Mouse (Mus musculus): ENCODE results near the gene Cinp. TPM values are rescaled to one million over a fixed set of nuclear protein-coding genes. Genes with fewer than 3 reads are reported as not detected.

Gene Cinp
- total and polyA plus RNA-seq, 2 experiments, result 20.8 to 23.1 TPM

DNA sequence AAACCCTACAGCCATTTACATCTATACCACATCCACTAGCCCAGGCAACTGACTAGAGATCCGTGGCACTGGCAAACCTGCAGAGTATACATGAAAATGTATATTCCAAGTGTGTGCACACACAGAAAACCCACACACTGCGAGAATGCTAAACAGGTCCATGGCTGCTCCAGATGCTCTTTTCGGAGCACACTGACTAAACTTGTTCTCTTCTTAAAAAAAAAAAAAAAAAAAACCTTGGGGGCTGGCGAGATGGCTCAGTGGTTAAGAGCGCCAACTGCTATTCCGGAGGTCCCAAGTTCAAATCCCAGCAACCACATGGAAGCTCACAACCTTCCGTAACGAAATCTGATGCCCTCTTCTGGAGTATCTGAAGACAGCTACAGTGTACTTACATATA is 51.1 kb downstream of the Cinp start:
- no peak overlapping the region for H3K9ac ChIP-seq (ENCODE audit: low read depth, low read length)
- H3K27me3 ChIP-seq (ENCODE audit: control insufficient read depth, insufficient read depth, low read length), result no peaks in the 10 kb centered on the region
- H3K79me2 ChIP-seq (ENCODE audit: control insufficient read depth, insufficient read depth, low read length), result no peaks in the 10 kb centered on the region
- H3K36me3 ChIP-seq (ENCODE audit: control insufficient read depth, insufficient read depth, low read length), result no peaks in the 10 kb centered on the region
- TF ChIP-seq CTCF (IDR thresholded peaks at IDR 0.05; ENCODE audit: low read depth, low read length), result no peak
- TF ChIP-seq POLR2A (IDR thresholded peaks at IDR 0.05; ENCODE audit: extremely low read depth, insufficient read depth, low read length), result no peak
- no peak overlapping the region for H3K27ac ChIP-seq (replicated peaks; ENCODE audit: insufficient read depth, low read depth, low read length)
- WGBS, result 93% methylated on average over 8 of the region's 8 CpGs
- DNase-seq (ENCODE audit: extremely low read depth, low read depth, low spot score), result no peak
- H3K4me3 ChIP-seq (ENCODE audit: insufficient read depth, low read depth, low read length), result no peak overlapping the region
- H3K4me1 ChIP-seq (ENCODE audit: control insufficient read depth, insufficient read depth, low read length), result no peaks in the 10 kb centered on the region

DNA sequence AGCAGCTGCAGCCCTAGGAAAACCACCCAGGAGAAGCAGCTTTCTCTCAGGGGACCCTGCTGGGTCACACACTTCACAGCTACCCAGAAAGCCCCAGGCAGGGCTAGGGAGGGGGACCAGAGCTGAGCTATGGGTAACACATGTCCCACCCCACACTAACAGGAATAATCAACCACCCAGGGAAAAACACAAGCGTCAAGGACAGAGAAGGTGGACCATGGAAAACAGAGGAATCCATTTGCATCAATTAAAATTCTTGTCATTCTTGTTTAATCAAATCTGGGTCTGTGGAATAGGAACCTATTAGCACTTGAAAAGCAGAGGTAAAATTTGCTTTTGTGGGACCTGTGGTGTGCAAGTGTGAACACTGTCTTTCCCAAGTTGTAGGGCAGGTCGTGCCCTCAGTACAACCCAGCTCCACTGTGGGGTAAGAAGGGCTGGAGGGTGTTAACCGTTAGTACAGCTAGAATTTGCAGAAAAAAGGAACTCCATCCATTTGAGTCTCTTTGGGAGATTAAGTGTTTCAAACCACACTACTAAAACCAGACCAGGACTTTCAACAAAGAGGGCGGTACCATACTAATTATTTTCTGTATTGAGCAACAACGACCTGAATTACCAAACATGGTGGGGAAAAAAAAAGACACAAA is 51.6 kb downstream of the Cinp start:
- Histone ChIP-seq H3K36me3 (ENCODE audit: control insufficient read depth, insufficient read depth, low read length) (no peaks in the 10 kb centered on the region), H3K27me3 (ENCODE audit: control insufficient read depth, insufficient read depth, low read length) (no peaks in the 10 kb centered on the region), H3K9ac (ENCODE audit: low read depth, low read length) (no peak overlapping the region), H3K79me2 (ENCODE audit: control insufficient read depth, insufficient read depth, low read length) (no peaks in the 10 kb centered on the region), H3K4me1 (ENCODE audit: control insufficient read depth, insufficient read depth, low read length) (no peaks in the 10 kb centered on the region), H3K27ac (replicated peaks; ENCODE audit: insufficient read depth, low read depth, low read length) (no peak overlapping the region), H3K4me3 (ENCODE audit: insufficient read depth, low read depth, low read length) (no peak overlapping the region)
- TF ChIP-seq POLR2A (IDR thresholded peaks at IDR 0.05; ENCODE audit: extremely low read depth, insufficient read depth, low read length) (no peak), CTCF (IDR thresholded peaks at IDR 0.05; ENCODE audit: low read depth, low read length) (no peak)
- DNase-seq (ENCODE audit: extremely low read depth, low read depth, low spot score), result no peak
- WGBS, result 55% methylated on average over 5 of the region's 5 CpGs

DNA sequence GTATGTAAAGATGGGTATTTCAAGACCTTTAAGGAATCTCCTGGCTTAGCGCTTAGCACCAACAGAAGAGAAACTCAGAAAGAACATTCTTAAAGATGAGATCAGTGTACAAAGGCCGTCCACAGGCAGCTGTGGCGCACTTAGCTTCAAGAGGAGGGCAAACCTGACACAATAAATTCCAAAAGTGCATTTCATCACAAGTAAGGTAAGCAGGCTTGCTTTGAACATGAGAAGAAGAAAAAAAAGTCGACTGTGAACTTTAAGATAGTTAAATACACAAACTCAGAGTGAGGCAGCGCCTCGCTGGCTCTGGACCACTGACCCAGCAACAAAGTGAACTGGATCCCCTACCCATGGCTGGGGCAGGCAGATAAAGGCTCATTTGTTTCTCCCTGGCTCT is 52.2 kb downstream of the Cinp start:
- Histone ChIP-seq H3K79me2 (ENCODE audit: control insufficient read depth, insufficient read depth, low read length) (no peaks in the 10 kb centered on the region), H3K36me3 (ENCODE audit: control insufficient read depth, insufficient read depth, low read length) (no peaks in the 10 kb centered on the region), H3K27ac (replicated peaks; ENCODE audit: insufficient read depth, low read depth, low read length) (no peak overlapping the region), H3K4me3 (ENCODE audit: insufficient read depth, low read depth, low read length) (no peak overlapping the region), H3K9ac (ENCODE audit: low read depth, low read length) (no peak overlapping the region), H3K4me1 (ENCODE audit: control insufficient read depth, insufficient read depth, low read length) (no peaks in the 10 kb centered on the region), H3K27me3 (ENCODE audit: control insufficient read depth, insufficient read depth, low read length) (no peaks in the 10 kb centered on the region)
- DNase-seq (ENCODE audit: extremely low read depth, low read depth, low spot score), result no peak
- WGBS, result 66% methylated on average over 6 of the region's 6 CpGs
- no peak for TF ChIP-seq CTCF (IDR thresholded peaks at IDR 0.05; ENCODE audit: low read depth, low read length)
- TF ChIP-seq POLR2A (IDR thresholded peaks at IDR 0.05; ENCODE audit: extremely low read depth, insufficient read depth, low read length), result no peak

DNA sequence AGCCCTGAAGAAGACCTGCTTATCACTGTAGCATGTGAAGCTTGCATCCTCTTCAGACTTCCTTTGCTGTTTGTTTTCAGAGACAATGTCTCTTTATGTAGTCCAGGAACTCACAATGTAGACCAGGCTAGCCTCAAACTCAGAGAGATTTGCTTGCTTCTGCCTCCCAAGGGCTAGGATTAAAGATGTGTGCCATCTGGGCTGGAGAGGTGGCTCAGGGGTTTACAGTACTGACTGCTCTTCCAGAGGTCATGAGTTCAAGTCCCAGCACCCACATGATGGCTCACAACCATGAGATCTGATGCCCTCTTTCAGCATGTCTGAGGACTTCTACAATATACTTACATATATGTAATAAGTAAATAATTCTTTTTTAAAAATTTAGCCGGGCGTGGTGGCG is 53.8 kb downstream of the Cinp start:
- Histone ChIP-seq H3K27me3 (ENCODE audit: control insufficient read depth, insufficient read depth, low read length) (no peaks in the 10 kb centered on the region), H3K79me2 (ENCODE audit: control insufficient read depth, insufficient read depth, low read length) (no peaks in the 10 kb centered on the region), H3K27ac (replicated peaks; ENCODE audit: insufficient read depth, low read depth, low read length) (no peak overlapping the region), H3K36me3 (ENCODE audit: control insufficient read depth, insufficient read depth, low read length) (no peaks in the 10 kb centered on the region), H3K4me3 (ENCODE audit: insufficient read depth, low read depth, low read length) (no peak overlapping the region), H3K4me1 (ENCODE audit: control insufficient read depth, insufficient read depth, low read length) (no peaks in the 10 kb centered on the region), H3K9ac (ENCODE audit: low read depth, low read length) (no peak overlapping the region)
- no peak for TF ChIP-seq POLR2A (IDR thresholded peaks at IDR 0.05; ENCODE audit: extremely low read depth, insufficient read depth, low read length)
- no peak for TF ChIP-seq CTCF (IDR thresholded peaks at IDR 0.05; ENCODE audit: low read depth, low read length)
- WGBS, result 97% methylated on average over 3 of the region's 3 CpGs
- DNase-seq (ENCODE audit: extremely low read depth, low read depth, low spot score), result no peak

DNA sequence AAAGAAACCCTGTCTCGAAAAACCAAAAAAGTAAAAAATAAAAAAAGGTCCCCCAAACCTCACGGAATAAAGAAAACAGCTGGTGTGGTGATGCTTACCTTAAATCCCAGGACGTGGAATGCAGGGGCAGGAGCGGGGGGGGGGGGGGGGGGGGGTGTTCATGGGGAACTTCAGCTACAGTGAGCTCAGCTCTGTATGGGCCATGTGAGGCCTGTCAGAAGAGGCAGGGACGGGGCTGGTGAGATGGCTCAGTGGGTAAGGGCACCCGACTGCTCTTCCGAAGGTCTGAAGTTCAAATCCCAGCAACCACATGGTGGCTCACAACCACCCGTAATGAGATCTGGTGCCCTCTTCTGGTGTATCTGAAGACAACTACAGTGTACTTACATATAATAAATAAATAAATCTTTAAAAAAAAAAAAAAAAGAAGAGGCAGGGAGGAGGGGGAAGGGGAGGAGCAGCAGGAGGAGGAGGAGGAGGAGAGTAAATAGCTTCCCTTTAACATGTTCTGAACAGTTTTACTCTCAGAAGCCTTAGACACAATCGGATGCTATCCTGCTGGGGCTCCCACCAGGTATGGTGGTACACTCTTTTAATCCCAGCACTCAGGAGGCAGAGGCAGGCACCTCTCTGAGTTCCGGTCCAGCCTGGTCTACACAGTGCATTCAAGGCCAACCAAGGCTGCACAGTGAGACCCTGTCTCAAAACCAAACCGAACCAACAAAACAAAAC is 58.5 kb downstream of the Cinp start:
- H3K27me3 ChIP-seq (ENCODE audit: control insufficient read depth, insufficient read depth, low read length), result no peaks in the 10 kb centered on the region
- TF ChIP-seq CTCF (IDR thresholded peaks at IDR 0.05; ENCODE audit: low read depth, low read length), result no peak
- TF ChIP-seq POLR2A (IDR thresholded peaks at IDR 0.05; ENCODE audit: extremely low read depth, insufficient read depth, low read length), result no peak
- H3K36me3 ChIP-seq (ENCODE audit: control insufficient read depth, insufficient read depth, low read length), result no peaks in the 10 kb centered on the region
- H3K79me2 ChIP-seq (ENCODE audit: control insufficient read depth, insufficient read depth, low read length), result no peaks in the 10 kb centered on the region
- no peak for DNase-seq (ENCODE audit: extremely low read depth, low read depth, low spot score)
- WGBS, result 84% methylated on average over 11 of the region's 11 CpGs
- no peak overlapping the region for H3K4me3 ChIP-seq (ENCODE audit: insufficient read depth, low read depth, low read length)
- no peaks in the 10 kb centered on the region for H3K4me1 ChIP-seq (ENCODE audit: control insufficient read depth, insufficient read depth, low read length)
- no peak overlapping the region for H3K9ac ChIP-seq (ENCODE audit: low read depth, low read length)
- H3K27ac ChIP-seq (replicated peaks; ENCODE audit: insufficient read depth, low read depth, low read length), result no peak overlapping the region

DNA sequence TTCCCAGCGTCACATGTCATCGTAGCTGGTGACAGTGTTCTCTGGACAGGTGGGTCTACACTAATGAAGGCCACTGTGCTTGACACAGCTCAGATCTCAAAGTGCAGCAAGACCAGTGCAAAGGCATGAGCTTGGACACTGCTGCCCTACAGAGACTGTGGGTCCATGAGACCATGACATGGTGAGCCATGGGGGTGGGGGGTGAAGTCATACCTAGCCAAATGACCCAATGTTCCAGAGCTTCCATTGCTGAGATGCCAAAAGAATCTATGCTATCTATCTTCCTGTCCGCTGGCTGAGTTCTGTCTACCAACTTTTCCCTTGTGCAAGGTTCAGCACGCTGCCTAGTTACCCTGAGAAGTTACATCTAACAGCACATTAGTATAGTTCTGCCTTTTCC is 60.0 kb downstream of the Cinp start:
- no peak for TF ChIP-seq POLR2A (IDR thresholded peaks at IDR 0.05; ENCODE audit: extremely low read depth, insufficient read depth, low read length)
- TF ChIP-seq CTCF (IDR thresholded peaks at IDR 0.05; ENCODE audit: low read depth, low read length), result no peak
- Histone ChIP-seq H3K4me3 (ENCODE audit: insufficient read depth, low read depth, low read length) (no peak overlapping the region), H3K27ac (replicated peaks; ENCODE audit: insufficient read depth, low read depth, low read length) (no peak overlapping the region), H3K36me3 (ENCODE audit: control insufficient read depth, insufficient read depth, low read length) (no peaks in the 10 kb centered on the region), H3K27me3 (ENCODE audit: control insufficient read depth, insufficient read depth, low read length) (no peaks in the 10 kb centered on the region), H3K4me1 (ENCODE audit: control insufficient read depth, insufficient read depth, low read length) (no peaks in the 10 kb centered on the region), H3K79me2 (ENCODE audit: control insufficient read depth, insufficient read depth, low read length) (no peaks in the 10 kb centered on the region), H3K9ac (ENCODE audit: low read depth, low read length) (no peak overlapping the region)
- 95% methylated on average over 4 of the region's 4 CpGs for WGBS
- no peak for DNase-seq (ENCODE audit: extremely low read depth, low read depth, low spot score)

Other genes with a start within 250 kb of the Cinp start
- gene 1700001K19Rik, start 206.5 kb downstream of the Cinp start, total RNA-seq (2014; rRNA removed), result not detected in 2 replicates
- not detected in 2 replicates for gene 1700001K19Rik, start 206.5 kb downstream of the Cinp start, polyA plus RNA-seq (2012; rRNA removed)
- 114 and 134 TPM in 2 replicates for gene Hsp90aa1, start 186.4 kb downstream of the Cinp start, total RNA-seq (2014; rRNA removed)
- gene Hsp90aa1, start 186.4 kb downstream of the Cinp start, polyA plus RNA-seq (2012; rRNA removed), result 36.4 and 49.8 TPM in 2 replicates
- 19.5 and 21.0 TPM in 2 replicates for gene Wdr20, start 151.2 kb downstream of the Cinp start, total RNA-seq (2014; rRNA removed)
- 14.8 and 16.5 TPM in 2 replicates for gene Wdr20, start 151.2 kb downstream of the Cinp start, polyA plus RNA-seq (2012; rRNA removed)
- gene Mok, start 48.2 kb downstream of the Cinp start, total RNA-seq (2014; rRNA removed), result 0.07 and 0.18 TPM in 2 replicates
- 0.20 TPM in 1 of 2 replicates, not detected in the other for gene Mok, start 48.2 kb downstream of the Cinp start, polyA plus RNA-seq (2012; rRNA removed)
- 4.0 TPM in 2 replicates for gene Zfp839, start 38.9 kb downstream of the Cinp start, total RNA-seq (2014; rRNA removed)
- 3.1 and 4.8 TPM in 2 replicates for gene Zfp839, start 38.9 kb downstream of the Cinp start, polyA plus RNA-seq (2012; rRNA removed)
- 2.5 and 3.0 TPM in 2 replicates for gene Tecpr2, start 119 bp upstream of the Cinp start, total RNA-seq (2014; rRNA removed)
- 3.2 and 3.8 TPM in 2 replicates for gene Tecpr2, start 119 bp upstream of the Cinp start, polyA plus RNA-seq (2012; rRNA removed)
- gene Ankrd9, start 89.9 kb upstream of the Cinp start, total RNA-seq (2014; rRNA removed), result 0.94 and 1.4 TPM in 2 replicates
- 10.5 and 12.8 TPM in 2 replicates for gene Ankrd9, start 89.9 kb upstream of the Cinp start, polyA plus RNA-seq (2012; rRNA removed)
- 4.4 and 5.9 TPM in 2 replicates for gene Rcor1, start 150.2 kb upstream of the Cinp start, total RNA-seq (2014; rRNA removed)
- gene Rcor1, start 150.2 kb upstream of the Cinp start, polyA plus RNA-seq (2012; rRNA removed), result 3.4 and 5.3 TPM in 2 replicates

Data from liver, adult 2 months (tissue).